Mouse (Mus musculus): ENCODE measurements at regions not wholly inside any gene's neighbourhood (a gene's known extent, or its start where the extent isn't known, plus 50 kb on each side); places are given as distances from the start of the nearest gene placed in this dataset.

DNA sequence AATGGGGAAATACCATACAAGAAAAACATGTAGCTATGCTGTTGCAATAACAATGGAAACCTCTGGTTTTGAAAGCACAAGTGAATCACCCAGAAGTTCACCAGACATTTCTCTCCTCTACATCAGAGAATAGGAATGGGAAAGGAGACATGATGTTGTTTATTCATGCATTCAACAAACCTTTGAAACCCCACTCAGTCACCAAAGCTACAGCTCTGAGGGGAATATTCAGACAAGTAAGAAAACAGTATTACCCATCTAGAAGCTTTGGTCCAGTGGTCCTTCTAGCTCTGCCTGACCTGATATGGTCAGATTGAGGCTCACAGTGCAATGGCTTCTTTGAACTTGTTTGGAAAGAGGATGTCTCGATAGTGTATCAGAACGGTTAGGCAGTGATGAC lies 89.0 kb upstream of the Sox11 start:
- no peak for TF ChIP-seq CTCF (IDR thresholded peaks at IDR 0.05; ENCODE audit: extremely low read depth, insufficient read depth, low read length)
- no peak for TF ChIP-seq POLR2A (IDR thresholded peaks at IDR 0.05; ENCODE audit: extremely low read depth, insufficient read depth, low read length)

Measured in cortical plate, adult 2 months (tissue).